Mouse (Mus musculus) embryonic facial prominence, embryonic 14.5 days (tissue): ENCODE results near the gene Grin2b. TPM values are rescaled to one million over a fixed set of nuclear protein-coding genes. Genes with fewer than 3 reads are reported as not detected.
A peak's percentile ranks its signal among the peaks of the same experiment; 100 is the strongest.
"Not testable (repeated sequence)": the region's sequence is repeated elsewhere in the genome, so short reads cannot be mapped to it uniquely, and the experiment has no call there.

ENCODE experiments used
- ATAC-seq: fragments of 200-750 bp; cut with Nextera tagmentation; 2 replicates; pipeline ENCODE4 v1.8.0; 2017; ENCODE audit warnings: low read depth, moderate number of reproducible peaks, moderate TSS enrichment
- DNase-seq: peaks from one replicate; pipeline ENCODE4 v3.0.0-alpha.2; 2015; ENCODE audit warnings: low spot score
- H3K27ac ChIP-seq: fragments of 300-500 bp; sonication (generic); replicated peaks from 2 replicates; pipeline ENCODE4 v1.5.1; 2014; ENCODE audit warnings: low read depth, mild to moderate bottlenecking, low read length, moderate library complexity
- H3K27me3 ChIP-seq: fragments of 300-500 bp; sonication (generic); replicated peaks from 2 replicates; pipeline ENCODE4 v1.6.1; 2014; ENCODE audit warnings: low read length; ENCODE audit not compliant: control insufficient read depth, insufficient read depth
- H3K36me3 ChIP-seq: fragments of 300-500 bp; sonication (generic); 2 replicates; pipeline ENCODE4 v1.6.1; 2014; ENCODE audit warnings: low read length, mixed read lengths; ENCODE audit not compliant: control insufficient read depth, insufficient read depth
- H3K4me1 ChIP-seq: fragments of 300-500 bp; sonication (generic); 2 replicates; pipeline ENCODE4 v1.6.1; 2014; ENCODE audit warnings: antibody characterized with exemption, low read length; ENCODE audit not compliant: control insufficient read depth, insufficient read depth
- H3K4me2 ChIP-seq: fragments of 300-500 bp; sonication (generic); 2 replicates; pipeline ENCODE4 v1.6.1; 2014; ENCODE audit warnings: low read depth, mild to moderate bottlenecking, low read length, moderate library complexity, mixed read lengths
- H3K4me3 ChIP-seq: fragments of 300-500 bp; sonication (generic); 2 replicates; pipeline ENCODE4 v1.5.1; 2014; ENCODE audit warnings: low read depth, mild to moderate bottlenecking, low read length
- H3K9ac ChIP-seq: fragments of 300-500 bp; sonication (generic); 2 replicates; pipeline ENCODE4 v1.6.1; 2014; ENCODE audit warnings: low read depth, mild to moderate bottlenecking, low read length, moderate library complexity, mixed read lengths
- H3K9me3 ChIP-seq: fragments of 300-500 bp; sonication (generic); 2 replicates; pipeline ENCODE4 v1.6.1; 2016; ENCODE audit warnings: low read length; ENCODE audit not compliant: control insufficient read depth
- WGBS: fragments of 180-500 bp; shearing (Covaris S2); extraction: QIAGEN DNeasy Blood & Tissue Kit; methylation state at CpG from one replicate; pipeline ENCODE4 v1.1.7; 2014; 5-methylcytosine and 5-hydroxymethylcytosine counted together
- polyA plus RNA-seq: library from polyadenylated mRNA; unstranded; fragments of >200 nt; fragmentation: Nextera tagmentation; extraction: Ambion mirVana; gene quantifications from 2 replicates; pipeline ENCODE4 v1.2.1, GENCODE M21; 2014

The Grin2b gene
- polyA plus RNA-seq, 1 experiment from 2014 or later: 2.1 TPM

DNA sequence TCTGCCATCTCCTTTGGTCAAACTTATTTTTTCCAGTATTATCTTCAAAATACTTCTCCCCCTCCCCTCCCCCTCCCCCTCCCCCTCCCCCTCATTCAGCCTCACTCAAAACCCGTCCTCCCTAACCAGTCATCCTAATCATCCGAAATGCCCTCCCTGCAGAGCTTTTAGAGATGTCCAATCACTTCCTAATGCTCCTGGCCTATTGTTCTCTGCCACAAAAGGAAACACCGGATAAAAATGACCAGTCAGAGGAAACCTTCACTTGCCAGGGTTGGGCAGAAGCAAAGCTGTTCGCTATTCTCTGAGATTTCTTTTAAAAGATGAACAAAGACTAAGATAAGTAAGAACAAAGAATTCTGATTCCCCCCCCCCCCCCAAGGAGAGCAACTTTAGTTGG is 458.4 kb downstream of the Grin2b start:
- H3K36me3 ChIP-seq: no peaks in the 10 kb centered on the region
- H3K9me3 ChIP-seq: no peaks in the 10 kb centered on the region
- H3K27me3 ChIP-seq: no peaks in the 10 kb centered on the region
- DNase-seq (no peak), ATAC-seq (no peak)
- no peak overlapping the region for H3K4me3 ChIP-seq
- no peak overlapping the region for H3K9ac ChIP-seq
- no peak overlapping the region for H3K27ac ChIP-seq
- no peaks in the 10 kb centered on the region for H3K4me1 ChIP-seq
- WGBS: 68% methylated on average over 4 of the region's 4 CpGs
- H3K4me2 ChIP-seq: no peak overlapping the region

DNA sequence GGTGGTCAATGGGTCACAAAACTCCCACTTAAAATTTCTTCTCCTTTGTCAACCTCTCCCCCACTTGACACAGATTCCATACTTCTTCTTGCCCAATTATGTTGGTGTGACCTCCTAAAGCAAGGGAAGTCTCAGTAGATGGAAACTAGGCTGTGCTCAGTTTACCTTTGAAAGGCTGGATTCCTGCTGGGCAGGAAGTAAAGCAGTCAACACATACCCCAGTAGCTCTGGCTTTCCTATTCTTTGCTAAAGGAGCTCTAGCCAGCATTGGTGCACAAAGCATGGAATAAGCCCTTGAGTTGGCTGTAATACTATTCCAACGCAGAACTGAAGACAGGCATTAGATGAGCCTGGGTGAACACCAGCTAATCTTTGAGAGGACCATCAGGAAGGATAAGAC is 459.1 kb downstream of the Grin2b start:
- H3K9ac ChIP-seq: no peak overlapping the region
- H3K4me1 ChIP-seq: no peaks in the 10 kb centered on the region
- H3K36me3 ChIP-seq: no peaks in the 10 kb centered on the region
- H3K4me2 ChIP-seq: no peak overlapping the region
- WGBS: 77% methylated on average over 1 of the region's 1 CpGs
- H3K27ac ChIP-seq: no peak overlapping the region
- no peaks in the 10 kb centered on the region for H3K9me3 ChIP-seq
- DNase-seq (no peak), ATAC-seq (no peak)
- no peaks in the 10 kb centered on the region for H3K27me3 ChIP-seq
- no peak overlapping the region for H3K4me3 ChIP-seq

DNA sequence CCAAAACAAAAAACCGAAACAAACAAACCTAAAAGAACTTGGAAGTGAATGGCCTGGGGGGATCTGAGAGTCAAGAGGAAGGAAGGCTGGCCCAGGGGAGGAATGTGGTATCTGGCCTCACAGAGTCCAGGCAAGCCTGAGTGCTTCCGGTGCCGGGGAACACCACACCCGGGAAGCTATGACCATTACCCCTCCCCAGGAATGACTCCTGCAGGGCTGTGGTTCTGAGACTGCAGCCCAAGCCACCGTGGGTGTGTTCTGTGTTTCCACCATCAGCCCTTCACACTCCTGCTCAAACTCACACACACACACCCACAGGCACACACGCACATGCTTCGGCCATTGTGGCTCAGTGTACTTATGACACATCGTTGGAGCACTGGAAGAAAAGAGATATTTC is 459.6 kb downstream of the Grin2b start:
- no peaks in the 10 kb centered on the region for H3K4me1 ChIP-seq
- H3K4me2 ChIP-seq: no peak overlapping the region
- H3K27ac ChIP-seq: no peak overlapping the region
- ATAC-seq: no peak
- WGBS: 67% methylated on average over 8 of the region's 8 CpGs
- no peaks in the 10 kb centered on the region for H3K27me3 ChIP-seq
- no peak overlapping the region for H3K4me3 ChIP-seq
- H3K36me3 ChIP-seq: no peaks in the 10 kb centered on the region
- DNase-seq: no peak
- H3K9ac ChIP-seq: no peak overlapping the region
- no peaks in the 10 kb centered on the region for H3K9me3 ChIP-seq

DNA sequence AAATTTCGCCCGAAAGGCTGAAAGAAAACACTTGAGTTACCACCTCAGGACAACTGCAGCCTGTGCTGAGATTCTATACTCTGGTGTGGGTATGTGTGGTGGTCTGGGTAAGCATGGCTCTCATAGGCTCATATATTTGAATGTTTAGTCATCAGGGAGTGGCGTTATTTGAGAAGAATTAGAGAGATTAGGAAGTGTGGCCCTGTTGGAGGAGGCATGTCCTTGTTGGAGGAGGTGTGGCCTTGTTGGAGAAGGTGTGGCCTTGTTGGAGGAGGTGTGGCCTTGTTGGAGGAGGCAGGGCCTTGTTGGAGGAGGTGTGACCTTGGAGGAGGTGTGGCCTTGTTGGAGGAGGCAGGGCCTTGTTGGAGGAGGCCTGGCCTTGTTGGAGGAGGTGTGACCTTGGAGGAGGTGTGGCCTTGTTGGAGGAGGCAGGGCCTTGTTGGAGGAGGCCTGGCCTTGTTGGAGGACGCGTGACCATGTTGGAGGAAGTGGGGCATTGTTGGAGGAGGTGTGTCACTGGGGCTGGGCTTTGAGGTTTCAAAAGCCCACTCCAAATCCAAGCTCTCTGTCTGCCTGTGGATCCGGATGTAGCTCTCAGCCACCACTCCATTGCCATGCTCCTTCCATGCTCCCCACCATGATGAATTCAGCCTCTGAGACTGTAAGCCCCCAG is 466.3 kb downstream of the Grin2b start:
- H3K27ac ChIP-seq, ATAC-seq, DNase-seq, H3K9me3 ChIP-seq, H3K27me3 ChIP-seq, H3K36me3 ChIP-seq, H3K9ac ChIP-seq, H3K4me2 ChIP-seq, H3K4me3 ChIP-seq, H3K4me1 ChIP-seq: not testable (repeated sequence)
- WGBS: 73% methylated on average over 6 of the region's 6 CpGs

DNA sequence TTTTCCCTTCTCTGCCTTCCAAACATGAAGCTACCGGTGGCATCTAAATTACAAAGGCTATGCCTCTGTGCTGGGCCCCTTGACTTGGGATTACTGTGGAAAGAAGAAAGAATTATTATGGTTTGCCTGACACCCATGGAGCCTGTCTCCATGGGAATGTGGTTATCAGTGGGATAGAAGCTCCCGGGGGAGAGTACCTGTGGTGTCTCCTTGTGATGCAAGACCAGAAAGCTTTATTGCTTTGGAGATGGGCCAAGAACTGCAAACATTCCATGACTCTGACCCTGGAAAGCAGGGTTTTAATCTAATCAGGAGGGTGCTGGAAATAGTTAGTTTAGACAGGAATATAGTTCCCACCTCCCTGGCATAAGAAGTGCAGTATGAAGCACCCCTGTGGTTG is 469.7 kb downstream of the Grin2b start:
- no peak for ATAC-seq
- 21% methylated on average over 2 of the region's 2 CpGs for WGBS
- H3K9me3 ChIP-seq: no peaks in the 10 kb centered on the region
- no peak overlapping the region for H3K27ac ChIP-seq
- no peaks in the 10 kb centered on the region for H3K36me3 ChIP-seq
- H3K9ac ChIP-seq: no peak overlapping the region
- no peaks in the 10 kb centered on the region for H3K27me3 ChIP-seq
- no peak overlapping the region for H3K4me3 ChIP-seq
- no peak for DNase-seq
- no peak overlapping the region for H3K4me2 ChIP-seq
- no peaks in the 10 kb centered on the region for H3K4me1 ChIP-seq

DNA sequence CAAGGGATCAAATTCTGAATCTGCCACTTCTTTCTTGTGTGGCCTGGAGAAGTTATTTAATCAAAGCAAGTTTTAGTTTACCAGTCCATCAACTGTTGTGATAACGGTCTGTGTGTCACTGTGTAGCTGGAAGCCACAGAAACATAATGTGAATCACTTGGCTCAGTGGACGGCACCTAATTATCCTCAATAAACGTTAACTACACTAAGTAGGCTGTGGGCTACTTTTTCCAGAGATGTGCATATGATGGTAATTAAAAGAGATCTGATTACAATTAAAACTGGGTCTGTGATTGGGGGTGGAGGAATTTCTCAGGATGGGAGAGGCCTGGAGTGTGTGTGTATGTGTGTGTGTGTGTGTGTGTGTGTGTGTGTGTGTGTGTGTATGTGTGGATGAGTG is 471.9 kb downstream of the Grin2b start:
- ATAC-seq (no peak), DNase-seq (no peak)
- 51% methylated on average over 3 of the region's 3 CpGs for WGBS
- Histone ChIP-seq H3K4me2 (no peak overlapping the region), H3K36me3 (no peaks in the 10 kb centered on the region), H3K27me3 (no peaks in the 10 kb centered on the region), H3K4me3 (no peak overlapping the region), H3K9ac (no peak overlapping the region), H3K9me3 (no peaks in the 10 kb centered on the region), H3K4me1 (no peaks in the 10 kb centered on the region), H3K27ac (no peak overlapping the region)

DNA sequence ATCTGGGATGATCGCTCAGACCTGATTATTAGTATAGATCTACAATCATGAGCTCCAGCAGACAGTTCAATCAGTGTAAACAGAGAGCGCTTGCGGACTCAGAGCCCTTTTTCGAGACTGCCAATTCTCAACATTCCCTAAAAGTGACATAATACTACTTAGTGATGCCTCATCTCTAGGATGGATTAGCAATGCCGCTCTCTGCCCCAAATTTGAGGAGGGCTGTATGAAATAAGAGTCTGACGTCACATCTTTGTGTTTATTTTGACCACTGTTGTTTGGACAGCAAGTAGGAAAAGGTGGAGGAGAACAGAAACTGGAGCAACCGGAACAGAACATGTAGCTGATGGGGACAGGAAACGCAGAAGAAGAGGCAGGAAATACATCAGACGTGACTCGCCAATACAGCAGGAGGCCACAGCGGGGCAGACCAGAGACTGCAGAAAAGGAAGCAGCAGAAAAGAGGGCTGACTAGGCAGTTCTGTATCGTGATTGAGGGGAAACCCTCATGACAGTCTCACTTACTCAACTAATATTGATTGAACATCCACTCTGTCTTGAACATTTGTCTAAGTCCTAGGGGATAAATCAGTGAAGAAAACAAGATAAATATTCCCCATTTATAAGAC is 472.5 kb downstream of the Grin2b start:
- Histone ChIP-seq H3K9me3 (no peaks in the 10 kb centered on the region), H3K27me3 (no peaks in the 10 kb centered on the region), H3K9ac (no peak overlapping the region), H3K4me2 (no peak overlapping the region), H3K4me3 (no peak overlapping the region), H3K4me1 (no peaks in the 10 kb centered on the region), H3K36me3 (no peaks in the 10 kb centered on the region), H3K27ac (no peak overlapping the region)
- 65% methylated on average over 12 of the region's 12 CpGs for WGBS
- DNase-seq (no peak), ATAC-seq (no peak)

DNA sequence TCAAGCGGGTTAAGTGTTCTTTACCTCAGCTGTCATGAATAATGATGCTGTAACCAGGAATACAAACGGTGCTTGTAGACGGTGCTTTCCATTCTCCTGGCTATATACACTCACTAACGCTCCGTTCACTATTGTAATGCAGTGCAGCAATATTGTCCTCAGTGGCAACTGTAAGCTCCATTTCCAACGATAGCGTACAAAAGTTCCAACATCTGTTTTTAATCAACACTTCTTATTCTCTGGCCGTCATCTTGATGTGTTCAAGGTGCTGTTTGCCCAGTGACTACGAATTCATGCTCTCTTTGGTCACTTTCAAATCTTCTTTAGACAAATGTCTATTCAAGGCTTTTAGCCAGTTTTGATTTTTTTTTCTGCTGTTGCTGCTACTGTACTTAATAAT is 480.8 kb downstream of the Grin2b start:
- Histone ChIP-seq H3K36me3 (no peaks in the 10 kb centered on the region), H3K4me1 (no peaks in the 10 kb centered on the region), H3K4me3 (no peak overlapping the region), H3K27ac (no peak overlapping the region), H3K4me2 (no peak overlapping the region), H3K9me3 (0 out of 2 replicates have a peak, but pooled peaks cover 10% of the 10 kb centered on the region), H3K9ac (no peak overlapping the region), H3K27me3 (no peaks in the 10 kb centered on the region)
- DNase-seq: peak; percentile 45
- ATAC-seq: no peak
- 36% methylated on average over 9 of the region's 9 CpGs for WGBS

DNA sequence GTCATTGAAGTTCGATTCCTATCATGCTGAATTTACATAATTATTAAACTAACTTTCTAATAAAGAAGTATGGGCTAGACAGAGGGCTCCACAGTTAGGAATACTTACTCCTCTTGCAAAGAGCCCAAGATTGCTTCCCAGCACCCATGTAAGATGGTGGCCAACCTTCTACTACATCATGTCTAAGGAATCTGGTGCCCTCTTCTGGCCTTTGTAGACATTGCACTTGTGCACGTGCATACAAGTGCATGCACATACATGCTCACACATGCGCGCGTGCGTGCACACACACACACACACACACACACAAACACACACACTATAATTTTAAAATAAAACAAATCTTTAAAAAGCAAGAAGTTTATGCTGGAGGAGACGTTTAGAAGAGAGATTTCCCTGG is 481.8 kb downstream of the Grin2b start:
- Histone ChIP-seq H3K9me3 (0 out of 2 replicates have a peak, but pooled peaks cover 10% of the 10 kb centered on the region), H3K27ac (no peak overlapping the region), H3K4me2 (no peak overlapping the region), H3K27me3 (no peaks in the 10 kb centered on the region), H3K9ac (no peak overlapping the region), H3K4me3 (no peak overlapping the region), H3K36me3 (no peaks in the 10 kb centered on the region), H3K4me1 (no peaks in the 10 kb centered on the region)
- ATAC-seq (no peak), DNase-seq (no peak)
- 90% methylated on average over 7 of the region's 7 CpGs for WGBS
